Mouse (Mus musculus) left cerebral cortex, postnatal 25 days (tissue): ENCODE measurements around the gene H2-DMb2. TPM values are rescaled to one million over a fixed set of nuclear protein-coding genes. Genes with fewer than 3 reads are reported as not detected.

Experiments
- DNase-seq, 2 experiments: peaks; one replicate each; pipeline ENCODE4 v3.0.0; 2022; ENCODE audit warnings: low spot score in 2 of 2, mixed read lengths in 1 of 2
- intact Hi-C: fragments of 180-260 bp; cut with DNase I; formaldehyde crosslinking; loops from one replicate; pipeline ENCODE4 v1.15.1; 2025
- total RNA-seq, 2 experiments: library from RNA; stranded (reverse); gene quantifications; 2 replicates each; pipeline ENCODE4 v1.2.3; 2021

The H2-DMb2 gene
- total RNA-seq, 2 experiments from 2014 or later, result 0.46 to 0.92 TPM

DNA sequence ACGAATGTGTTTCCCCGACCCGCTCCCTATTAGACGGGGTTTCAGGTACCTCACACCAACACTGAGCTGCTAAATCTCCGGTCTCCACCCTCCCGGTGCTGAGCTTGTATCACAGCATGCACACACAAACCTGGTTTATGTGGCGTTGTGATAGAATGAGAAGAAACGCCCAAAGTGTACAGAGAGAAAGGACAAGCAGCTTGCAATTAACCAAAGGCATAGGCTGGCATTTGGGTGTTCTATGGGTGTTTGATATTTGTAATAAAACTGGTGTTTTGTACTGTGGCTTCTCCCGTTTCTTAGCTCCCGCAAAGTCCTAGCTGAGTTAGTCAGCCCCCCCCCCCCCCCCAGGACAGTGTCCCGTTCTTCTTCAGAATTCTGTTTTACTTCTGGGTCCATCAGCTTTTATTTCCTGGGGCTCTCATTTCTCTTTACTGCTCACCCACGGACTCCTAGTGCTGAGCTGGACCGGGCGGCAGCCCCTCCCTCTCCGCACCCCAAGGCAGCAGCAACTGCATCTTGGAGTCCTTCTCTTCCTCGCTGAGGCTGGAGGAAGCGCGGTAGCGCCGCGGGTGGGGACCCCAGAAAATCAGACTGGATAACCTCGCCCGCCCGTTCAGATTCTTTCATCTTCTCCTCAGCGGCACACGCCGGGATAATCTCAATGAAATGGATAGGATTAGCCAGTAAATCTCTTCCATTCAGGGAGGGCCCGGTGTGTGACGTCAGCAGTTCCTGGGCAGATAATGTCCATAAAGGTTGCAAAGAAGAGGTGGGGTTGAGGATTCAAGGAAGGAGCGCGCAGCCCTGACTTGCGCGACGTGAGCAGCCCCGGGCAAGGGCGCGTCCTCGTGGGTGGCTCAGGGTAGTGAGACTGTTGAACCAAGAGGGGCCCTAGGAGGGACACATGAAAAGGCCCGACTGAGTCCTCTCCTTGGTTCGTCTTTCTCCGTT lies 54.1 kb downstream of the H2-DMb2 start, which contains the start of gene Psmb8:
Psmb8 (plus strand) TSS at position 781 of the 954 bp plus-strand sequence.
- intact Hi-C loops, result no loop called here
- DNase-seq, result peak; percentile 82 to 90

DNA sequence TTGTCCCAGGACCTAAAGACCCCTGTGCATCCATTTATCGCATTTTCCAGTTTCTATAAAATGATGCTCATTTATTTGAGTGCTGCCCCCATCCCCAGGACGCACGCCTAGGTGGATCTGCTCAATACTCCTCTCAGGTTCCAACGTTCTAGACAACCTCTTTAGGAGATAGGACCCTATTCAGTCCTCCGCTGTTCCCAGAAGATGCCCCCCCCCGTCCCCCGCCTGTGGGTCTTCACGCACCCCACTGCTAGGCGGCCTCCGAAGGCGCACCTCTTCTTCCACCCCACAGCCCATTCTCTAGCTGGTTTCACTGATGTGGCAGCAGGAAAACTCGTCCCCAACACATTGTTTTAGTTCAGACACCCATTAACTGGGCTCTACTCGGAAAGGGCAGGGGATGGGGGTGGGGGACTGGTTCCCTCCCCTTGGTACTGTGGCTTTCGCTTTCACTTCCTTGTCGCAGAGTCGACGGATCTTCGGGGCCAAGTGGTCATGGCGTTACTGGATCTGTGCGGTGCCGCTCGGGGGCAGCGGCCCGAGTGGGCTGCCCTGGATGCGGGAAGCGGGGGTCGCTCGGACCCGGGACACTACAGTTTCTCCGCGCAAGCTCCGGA lies 54.9 kb downstream of the H2-DMb2 start:
- DNase-seq, result no peak
- intact Hi-C loops, result no loop called here

DNA sequence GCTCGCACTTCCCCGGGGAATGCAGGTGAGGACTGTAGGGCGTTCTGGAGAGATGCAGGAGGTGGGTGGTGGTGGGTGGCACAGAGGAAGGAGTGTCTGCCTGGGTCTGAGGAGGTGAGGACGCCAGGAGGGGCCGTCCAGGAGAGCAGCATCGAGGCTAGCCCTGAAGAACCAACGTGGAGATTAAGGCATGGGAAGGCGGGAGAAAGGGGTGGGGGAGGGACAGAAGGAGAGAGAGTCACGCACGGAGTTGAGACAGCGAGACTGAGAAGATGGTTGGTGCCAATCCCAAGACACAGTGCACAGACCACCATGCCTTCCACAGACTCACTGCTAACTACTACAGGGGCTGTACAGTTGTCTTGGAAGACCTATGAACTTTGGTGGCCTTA lies 55.4 kb downstream of the H2-DMb2 start:
- intact Hi-C loops, result no loop called here
- DNase-seq, result no peak

GRCm38 (mm10) chr17:34199050-34199619 lies 56.0 kb downstream of the H2-DMb2 start:
- intact Hi-C loops, result no loop called here
- no peak for DNase-seq

DNA sequence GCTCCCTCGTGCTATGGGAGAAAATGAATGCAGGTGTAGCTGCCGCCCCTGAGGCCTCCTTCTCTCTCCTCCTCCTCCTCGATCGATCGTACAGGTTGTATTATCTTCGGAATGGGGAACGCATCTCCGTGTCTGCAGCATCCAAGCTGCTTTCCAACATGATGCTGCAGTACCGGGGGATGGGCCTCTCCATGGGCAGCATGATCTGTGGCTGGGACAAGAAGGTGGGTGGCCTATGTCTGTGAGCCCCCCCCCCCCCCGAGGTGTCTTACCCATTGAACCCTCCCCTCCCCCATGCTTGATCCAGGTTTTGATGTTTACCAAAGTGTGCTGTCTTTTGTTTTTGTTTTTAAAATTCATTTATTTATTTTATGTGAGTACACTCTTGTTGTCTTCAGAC lies 56.9 kb downstream of the H2-DMb2 start:
- DNase-seq, result no peak
- intact Hi-C loops, result no loop called here

DNA sequence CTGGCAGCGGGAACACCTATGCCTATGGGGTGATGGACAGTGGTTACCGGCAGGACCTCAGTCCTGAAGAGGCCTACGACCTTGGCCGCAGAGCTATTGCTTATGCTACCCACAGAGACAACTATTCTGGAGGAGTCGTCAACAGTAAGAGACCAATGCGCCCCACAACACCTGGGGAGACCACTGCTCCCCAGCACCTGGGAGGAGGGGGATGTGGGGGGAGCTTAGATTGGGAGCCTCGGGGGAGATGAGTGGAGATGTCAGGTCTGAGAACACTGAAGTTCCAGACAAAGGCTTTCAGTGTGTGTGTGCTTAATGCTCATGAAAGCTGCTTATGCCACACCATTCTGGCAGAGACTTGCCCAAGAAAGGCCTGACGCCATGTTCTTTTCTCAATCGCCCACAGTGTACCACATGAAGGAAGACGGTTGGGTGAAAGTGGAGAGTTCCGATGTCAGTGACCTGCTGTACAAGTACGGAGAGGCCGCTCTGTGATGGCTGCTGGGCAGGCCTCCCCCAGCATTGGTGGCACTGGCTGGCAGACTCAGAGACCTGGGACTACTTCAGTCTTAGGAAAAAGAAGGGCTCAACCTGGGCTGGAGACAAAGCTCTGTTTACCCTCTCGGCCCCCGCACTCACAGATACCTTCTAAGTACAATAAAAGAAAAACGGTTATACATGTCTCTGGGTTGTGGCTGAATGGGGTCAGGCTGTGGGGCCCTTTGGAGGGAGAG lies 57.8 kb downstream of the H2-DMb2 start:
- intact Hi-C loops, result no loop called here
- DNase-seq, result no peak

Other genes with a start within 250 kb of the H2-DMb2 start
- gene Platr17, start 238.2 kb upstream of the H2-DMb2 start, total RNA-seq, result under 1 TPM in 1 of 2 experiments, not detected in 1; 0.57 TPM
- gene Daxx, start 233.9 kb upstream of the H2-DMb2 start, total RNA-seq, result 10 to 100 TPM; 26.0 to 26.2 TPM
- gene Tapbp, start 227.4 kb upstream of the H2-DMb2 start, total RNA-seq, result 10 to 100 TPM; 32.7 to 37.7 TPM
- gene Zbtb22, start 227.4 kb upstream of the H2-DMb2 start, total RNA-seq, result 10 to 100 TPM; 28.1 to 32.1 TPM
- gene Rgl2, start 213.8 kb upstream of the H2-DMb2 start, total RNA-seq, result 10 to 100 TPM; 55.2 to 66.8 TPM
- gene Pfdn6, start 203.0 kb upstream of the H2-DMb2 start, total RNA-seq, result 100 to 1,000 TPM in 1 of 2 experiments, 10 to 100 TPM in 1; 89.7 to 104 TPM
- 10 to 100 TPM; 11.2 to 12.0 TPM for gene Wdr46, start 202.6 kb upstream of the H2-DMb2 start, total RNA-seq
- 1 to 10 TPM; 5.8 to 6.4 TPM for gene B3galt4, start 191.8 kb upstream of the H2-DMb2 start, total RNA-seq
- gene Vps52, start 187.5 kb upstream of the H2-DMb2 start, total RNA-seq, result 10 to 100 TPM; 78.4 to 81.9 TPM
- 100 to 1,000 TPM; 296 to 299 TPM for gene Rps18, start 187.3 kb upstream of the H2-DMb2 start, total RNA-seq
- gene H2-K1, start 143.0 kb upstream of the H2-DMb2 start, total RNA-seq, result 10 to 100 TPM; 12.3 to 15.9 TPM
- gene Ring1, start 118.6 kb upstream of the H2-DMb2 start, total RNA-seq, result 10 to 100 TPM; 28.4 to 32.2 TPM
- 10 to 100 TPM; 33.3 to 35.1 TPM for gene H2-Ke6, start 115.2 kb upstream of the H2-DMb2 start, total RNA-seq
- gene Slc39a7, start 111.6 kb upstream of the H2-DMb2 start, total RNA-seq, result 10 to 100 TPM; 96.2 to 98.6 TPM
- 10 to 100 TPM; 79.5 to 83.1 TPM for gene Rxrb, start 111.5 kb upstream of the H2-DMb2 start, total RNA-seq
- 10 to 100 TPM; 14.1 to 14.6 TPM for gene Col11a2, start 103.9 kb upstream of the H2-DMb2 start, total RNA-seq
- gene H2-Oa, start 51.0 kb upstream of the H2-DMb2 start, total RNA-seq, result under 1 TPM in 1 of 2 experiments, not detected in 1; 0.34 TPM
- gene H2-DMa, start 23.8 kb upstream of the H2-DMb2 start, total RNA-seq, result 10 to 100 TPM; 26.0 to 26.5 TPM
- 100 to 1,000 TPM; 178 to 192 TPM for gene Brd2, start 20.7 kb upstream of the H2-DMb2 start, total RNA-seq
- 1 to 10 TPM in 1 of 2 experiments, under 1 TPM in 1; 0.94 to 1.5 TPM for gene H2-DMb1, start 9.8 kb downstream of the H2-DMb2 start, total RNA-seq
- 1 to 10 TPM; 1.5 to 1.8 TPM for gene Tap1, start 44.2 kb downstream of the H2-DMb2 start, total RNA-seq
- gene Psmb9, start 44.5 kb downstream of the H2-DMb2 start, total RNA-seq, result 1 to 10 TPM in 1 of 2 experiments, under 1 TPM in 1; 0.53 to 1.4 TPM
- 1 to 10 TPM; 2.0 to 4.1 TPM for gene Psmb8, start 54.4 kb downstream of the H2-DMb2 start, total RNA-seq
- 1 to 10 TPM; 5.2 to 5.4 TPM for gene Tap2, start 60.2 kb downstream of the H2-DMb2 start, total RNA-seq
- under 1 TPM in 1 of 2 experiments, not detected in 1; 0.23 TPM for gene H2-Ob, start 95.6 kb downstream of the H2-DMb2 start, total RNA-seq
- 1 to 10 TPM; 1.8 to 2.7 TPM for gene H2-Ab1, start 114.4 kb downstream of the H2-DMb2 start, total RNA-seq
- gene H2-Aa, start 144.5 kb downstream of the H2-DMb2 start, total RNA-seq, result 1 to 10 TPM; 1.9 to 2.1 TPM
- gene H2-Eb1, start 162.6 kb downstream of the H2-DMb2 start, total RNA-seq, result 1 to 10 TPM; 2.9 to 3.4 TPM
- gene H2-Eb2, start 182.4 kb downstream of the H2-DMb2 start, total RNA-seq, result not detected
- gene Btnl2, start 211.5 kb downstream of the H2-DMb2 start, total RNA-seq, result under 1 TPM; 0.71 to 0.73 TPM
- not detected for gene Btnl1, start 233.8 kb downstream of the H2-DMb2 start, total RNA-seq